Mouse (Mus musculus) C2C12 (cell line): ENCODE data around the gene Rpusd2. TPM values are rescaled to one million over a fixed set of nuclear protein-coding genes. Genes with fewer than 3 reads are reported as not detected.
A peak's percentile ranks its signal among the peaks of the same experiment; 100 is the strongest.

Source experiments
- H3K27me3 ChIP-seq: one replicate; pipeline ENCODE4 v1.6.1; 2011; ENCODE audit not compliant: control insufficient read depth, insufficient read depth, insufficient read length
- H3K36me3 ChIP-seq: one replicate; pipeline ENCODE4 v1.6.1; 2011; ENCODE audit not compliant: control insufficient read depth, insufficient read depth
- H3K4me3 ChIP-seq: one replicate; pipeline ENCODE4 v1.5.1; 2011; ENCODE audit warnings: mild to moderate bottlenecking, control low read depth; ENCODE audit not compliant: poor library complexity, insufficient read depth, severe bottlenecking
- H3K79me2 ChIP-seq: one replicate; pipeline ENCODE4 v1.6.1; 2011; ENCODE audit not compliant: control insufficient read depth, insufficient read depth
- H3K79me3 ChIP-seq: one replicate; pipeline ENCODE4 v1.6.1; 2011; ENCODE audit warnings: low read depth, control low read depth
- H3ac ChIP-seq: one replicate; pipeline ENCODE3; 2011; ENCODE audit warnings: low read depth; ENCODE audit not compliant: control insufficient read depth, insufficient read length
- CEBPB ChIP-seq: IDR thresholded peaks from one replicate; pipeline ENCODE4 v1.6.1; 2011; ENCODE audit warnings: low read depth, mild to moderate bottlenecking, control low read depth, moderate library complexity
- CTCF ChIP-seq: IDR thresholded peaks from one replicate; pipeline ENCODE4 v1.5.1; 2011; ENCODE audit not compliant: control insufficient read depth, insufficient read depth, insufficient read length
- FOSL1 ChIP-seq: IDR thresholded peaks from one replicate; pipeline ENCODE4 v1.8.0; 2011; ENCODE audit warnings: mild to moderate bottlenecking, low read length; ENCODE audit not compliant: poor library complexity, insufficient read depth, severe bottlenecking
- MAX ChIP-seq: IDR thresholded peaks from one replicate; pipeline ENCODE4 v1.6.1; 2011; ENCODE audit warnings: mild to moderate bottlenecking, control low read depth
- MYOD1 ChIP-seq: IDR thresholded peaks from one replicate; pipeline ENCODE4 v1.6.1; 2011; ENCODE audit warnings: low read depth; ENCODE audit not compliant: control insufficient read depth, insufficient read length
- MYOG ChIP-seq: IDR thresholded peaks from one replicate; pipeline ENCODE4 v1.6.1; 2011; ENCODE audit not compliant: control insufficient read depth, insufficient read length; ENCODE audit errors: extremely low read depth
- USF1 ChIP-seq: IDR thresholded peaks from one replicate; pipeline ENCODE4 v1.6.1; 2011; ENCODE audit warnings: low read depth, mild to moderate bottlenecking, control low read depth, moderate library complexity
- long read RNA-seq, 2 experiments: library from polyadenylated mRNA; unstranded; transcript quantifications; one replicate each; pipeline ENCODE4 v2.0.0; 2019 to 2020
- polyA plus RNA-seq: library from polyadenylated mRNA; unstranded; fragments of >200 nt; fragmentation: generic; extraction: Trizol; gene quantifications from one replicate; pipeline ENCODE4 v1.2.1, GENCODE M21; 2012; ENCODE audit warnings: missing spikeins

Rpusd2 gene
- 4.2 TPM for polyA plus RNA-seq
- long read RNA-seq, experiment 1, transcript Rpusd2-201 (3 exons, 2,706 nt), result major isoform, 6 of 7 reads
- long read RNA-seq, experiment 1, partial matches to known transcripts, result 1 of 7 reads
- long read RNA-seq, experiment 1, other reads (novel, unspliced or antisense), result 0 of 7 reads
- long read RNA-seq, experiment 2, transcript Rpusd2-201 (3 exons, 2,706 nt), result major isoform, 42 of 44 reads
- long read RNA-seq, experiment 2, partial matches to known transcripts, result 0 of 44 reads
- long read RNA-seq, experiment 2, other reads (novel, unspliced or antisense), result 2 of 44 reads

- peaks cover 22% of the 10 kb centered on the region for H3K79me2 ChIP-seq
- H3K79me3 ChIP-seq, result peaks cover 8% of the 10 kb centered on the region
- peaks cover 34% of the 10 kb centered on the region for H3K36me3 ChIP-seq
- H3K27me3 ChIP-seq, result no peaks in the 10 kb centered on the region
- TF ChIP-seq FOSL1 (no peak), CEBPB (no peak), MYOD1 (peak; percentile 24), USF1 (peak; percentile 77), CTCF (peak; percentile 62), MAX (peak; percentile 94), MYOG (no peak)
- peak within 1 kb of the TSS; percentile 97 for H3ac ChIP-seq
- peak within 1 kb of the TSS; percentile 95 for H3K4me3 ChIP-seq
Observed at GRCm38 (mm10) chr2:119034656-119035396, at the start of gene Rpusd2. TSS of gene Rpusd2 (plus strand) at chr2:119034790.

GRCm38 (mm10) chr2:118995490-118995889, 39.1 kb upstream of the Rpusd2 start:
- TF ChIP-seq CTCF (no peak), MYOD1 (no peak), MAX (no peak), MYOG (no peak), FOSL1 (no peak), CEBPB (no peak), USF1 (no peak)
- Histone ChIP-seq H3ac (no peak overlapping the region), H3K36me3 (no peaks in the 10 kb centered on the region), H3K79me3 (no peaks in the 10 kb centered on the region), H3K4me3 (no peak overlapping the region), H3K79me2 (no peaks in the 10 kb centered on the region), H3K27me3 (peaks cover 14% of the 10 kb centered on the region)

- H3K27me3 ChIP-seq, result peaks cover 14% of the 10 kb centered on the region
- H3K4me3 ChIP-seq, result no peak overlapping the region
- no peaks in the 10 kb centered on the region for H3K79me2 ChIP-seq
- no peak overlapping the region for H3ac ChIP-seq
- TF ChIP-seq MYOD1 (no peak), USF1 (no peak), CTCF (no peak), FOSL1 (no peak), CEBPB (no peak), MAX (no peak), MYOG (no peak)
- H3K79me3 ChIP-seq, result no peaks in the 10 kb centered on the region
- H3K36me3 ChIP-seq, result no peaks in the 10 kb centered on the region
Observed at GRCm38 (mm10) chr2:118995919-118996797, 38.4 kb upstream of the Rpusd2 start.

GRCm38 (mm10) chr2:118996798-118997105, 37.8 kb upstream of the Rpusd2 start:
- TF ChIP-seq CTCF (no peak), MYOG (no peak), MYOD1 (no peak), USF1 (no peak)
- Histone ChIP-seq H3ac (no peak overlapping the region), H3K4me3 (no peak overlapping the region), H3K79me2 (no peaks in the 10 kb centered on the region), H3K36me3 (no peaks in the 10 kb centered on the region), H3K79me3 (no peaks in the 10 kb centered on the region), H3K27me3 (peaks cover 14% of the 10 kb centered on the region)

- TF ChIP-seq MYOD1, result no peak
- Histone ChIP-seq H3K4me3 (no peak overlapping the region), H3K36me3 (no peaks in the 10 kb centered on the region), H3K79me2 (no peaks in the 10 kb centered on the region), H3ac (no peak overlapping the region), H3K27me3 (peaks cover 14% of the 10 kb centered on the region), H3K79me3 (no peaks in the 10 kb centered on the region)
Observed at GRCm38 (mm10) chr2:118998115-118998866, 36.3 kb upstream of the Rpusd2 start.
